Mouse (Mus musculus): Measurements from ENCODE around the gene Pfdn6.

GRCm38 (mm10) chr17:33911052-33911812 is 28.9 kb downstream of the Pfdn6 start:
- TF ChIP-seq CTCF (IDR thresholded peaks at IDR 0.05; ENCODE audit: insufficient read depth, low read length), result no peak
- no peak for TF ChIP-seq POLR2A (IDR thresholded peaks at IDR 0.05; ENCODE audit: borderline replicate concordance, extremely low read depth, low read depth, low read length)
